15 mouse cellular contexts compared by ENCODE assay signal in genomic region chr14:56288651-56289050, GRCm38 (mm10). TPM values are rescaled to one million over a fixed set of nuclear protein-coding genes. Genes with fewer than 3 reads are reported as not detected.
"Had no signal": no experiment of that assay in that cellular context is flagged by ENCODE, and none has a peak within 500 bp of the region (broad histone marks: within the 10 kb centered on the region; RNA-seq: fewer than 3 reads in every experiment).

No protein-coding gene starts in this region.

- ATAC-seq: liver, postnatal 0 days had no signal

- DNase-seq: kidney, adult 11 months; kidney, adult 8-10 months; kidney, postnatal 10 days; kidney, postnatal 36 days; liver, postnatal 0 days; lung, postnatal 10 days; lung, postnatal 36 days; midbrain, embryonic 14.5 days; right cerebral cortex, postnatal 25 days; thymus, adult 18-20 months; thymus, postnatal 36 days had no signal

RNA-seq across cellular contexts. Expression of gene Gzmb, which starts 26.6 kb away (rescaled TPM):
- total RNA-seq: layer of hippocampus, adult 18-20 months; layer of hippocampus, postnatal 14 days; left cerebral cortex, adult 8-10 months; left cerebral cortex, postnatal 14 days had no signal

RNA-seq across cellular contexts. Expression of gene Gzmc, which starts 54.2 kb away (rescaled TPM):
- total RNA-seq: layer of hippocampus, adult 18-20 months; layer of hippocampus, postnatal 14 days; left cerebral cortex, adult 8-10 months; left cerebral cortex, postnatal 14 days had no signal
